Mouse (Mus musculus) retina, adult 2 months (tissue): ENCODE data around the gene Axin2.

ENCODE experiments used
- DNase-seq: peaks from one replicate; pipeline ENCODE4 v3.0.0-alpha.2; 2012; ENCODE audit warnings: low read depth, low spot score

Gene Axin2

DNA sequence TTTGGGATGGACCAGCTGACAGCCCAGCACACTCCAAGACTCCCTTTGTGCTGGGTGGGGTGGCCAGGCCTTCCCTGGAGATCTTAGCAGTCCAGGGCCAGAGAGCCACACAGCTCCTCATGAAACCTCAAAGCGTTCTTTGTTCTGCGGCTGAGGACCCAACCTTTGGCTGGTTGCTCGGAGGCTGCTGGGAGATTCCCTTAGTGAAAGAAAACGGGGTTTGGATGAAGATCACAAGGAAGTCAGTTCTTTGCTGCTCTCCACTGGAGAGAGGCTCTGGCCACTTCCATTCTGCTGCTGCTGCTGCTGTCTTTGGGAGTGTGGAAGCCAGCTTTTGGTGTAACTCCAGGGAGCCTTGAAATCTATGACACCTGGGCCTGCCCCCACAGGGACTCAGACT lies 53.3 kb downstream of the Axin2 start:
- DNase-seq = no peak

DNA sequence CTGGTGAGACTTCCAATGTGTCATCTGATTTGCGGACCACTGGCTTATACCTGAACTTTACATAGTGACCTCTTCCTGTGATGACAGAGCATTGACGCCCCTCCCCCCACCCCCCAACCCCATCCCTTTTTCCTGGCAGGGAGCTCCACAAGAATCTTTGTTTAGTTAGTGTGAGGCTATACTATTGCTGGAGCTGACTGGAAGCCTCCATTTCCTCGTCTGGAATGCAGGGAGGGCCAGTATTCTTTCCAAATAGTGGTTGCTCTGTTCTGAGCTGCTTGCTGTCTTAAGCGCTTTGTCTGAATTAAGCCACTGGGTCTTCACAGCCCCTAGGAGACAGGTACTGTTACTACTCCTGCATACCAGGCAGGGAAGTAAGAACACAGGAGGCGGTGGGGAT lies 53.7 kb downstream of the Axin2 start:
- DNase-seq = no peak

DNA sequence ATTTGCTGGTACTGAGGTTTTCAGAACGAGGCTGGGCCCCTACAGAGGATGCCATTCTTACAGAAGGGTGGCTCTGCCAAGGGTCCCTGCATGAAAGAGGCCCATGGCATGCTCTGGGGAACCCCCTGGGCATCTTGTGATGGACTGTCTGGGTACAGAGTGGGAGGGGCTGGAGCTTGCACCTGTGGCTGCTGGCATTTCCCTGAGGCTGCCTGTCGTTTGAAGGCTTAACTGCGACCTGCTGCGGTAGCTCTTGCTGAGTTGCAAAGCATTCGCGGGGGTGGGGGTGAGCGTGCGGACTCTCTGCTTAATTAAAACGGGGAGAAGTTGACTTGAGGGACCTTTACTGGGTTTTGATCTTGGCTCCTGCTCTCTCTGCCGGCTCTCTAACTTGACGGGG lies 55.4 kb downstream of the Axin2 start:
- no peak for DNase-seq

DNA sequence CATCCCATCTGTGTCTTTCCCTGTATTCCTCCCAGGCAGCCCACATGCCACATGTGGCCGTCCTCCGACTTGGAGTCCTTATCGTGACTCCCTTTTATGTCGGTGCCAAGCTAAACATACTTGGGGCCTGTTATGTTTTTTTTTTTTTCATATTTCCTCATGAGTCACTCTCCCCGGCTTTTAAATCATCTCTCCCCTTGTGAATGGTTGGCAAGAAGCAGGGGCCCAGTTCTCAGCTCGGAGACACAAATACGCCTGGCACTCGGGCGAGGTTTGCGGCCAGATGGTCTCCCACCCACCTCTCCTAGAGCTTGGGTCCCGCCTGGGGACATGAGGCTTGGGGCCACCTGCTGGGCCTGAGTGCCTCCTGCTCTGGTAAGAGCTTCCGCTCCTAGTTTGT lies 60.4 kb downstream of the Axin2 start:
- no peak for DNase-seq

DNA sequence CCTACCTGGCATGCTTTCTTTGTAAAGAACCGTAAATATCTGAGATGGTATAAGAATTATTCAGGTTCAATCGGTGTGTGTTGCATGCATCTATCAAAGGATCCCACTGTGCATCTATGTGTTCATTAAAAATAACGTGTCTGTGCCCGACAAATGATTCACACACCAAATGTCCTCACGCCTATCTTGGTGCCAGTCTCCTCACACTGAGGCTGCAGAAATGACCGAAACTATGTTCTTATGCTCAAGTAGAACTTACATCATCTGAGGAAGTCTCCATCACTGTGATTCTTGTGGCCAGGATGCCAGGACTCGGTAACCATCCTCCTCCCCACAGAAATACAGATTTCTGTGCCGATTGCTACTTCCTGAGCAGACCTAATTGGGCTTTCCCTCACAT lies 60.9 kb downstream of the Axin2 start:
- no peak for DNase-seq

DNA sequence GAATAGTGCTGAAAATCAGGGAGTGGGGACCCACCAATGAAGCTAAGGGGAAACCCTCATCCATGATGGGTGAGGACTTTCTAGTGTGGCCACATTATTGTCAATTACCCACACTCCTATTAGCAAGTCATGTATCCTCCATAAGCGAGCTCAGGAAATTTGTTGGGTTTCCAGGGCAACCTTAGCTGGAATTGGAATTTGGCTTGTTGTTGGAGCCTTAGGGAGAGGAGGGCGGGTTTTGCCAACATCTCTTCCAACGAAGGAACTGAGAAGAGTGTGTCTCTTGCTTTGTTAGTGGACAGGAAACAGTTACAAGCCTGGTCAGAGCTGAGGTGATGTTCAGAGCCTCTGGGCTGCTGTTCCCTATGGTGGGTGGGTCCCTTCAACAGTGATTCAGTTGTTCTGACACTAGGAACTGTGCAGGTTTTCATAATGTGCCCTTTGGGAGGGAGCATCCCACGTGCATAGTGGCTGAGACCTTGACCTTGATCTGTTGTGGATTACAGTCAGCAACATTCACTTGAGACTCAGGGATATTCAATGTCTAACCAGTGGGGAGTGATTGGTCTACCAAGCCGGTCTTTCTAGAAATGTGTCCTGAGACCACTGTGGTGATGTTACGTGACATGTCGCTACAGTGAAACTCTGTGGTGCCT lies 63.4 kb downstream of the Axin2 start:
- DNase-seq = no peak

DNA sequence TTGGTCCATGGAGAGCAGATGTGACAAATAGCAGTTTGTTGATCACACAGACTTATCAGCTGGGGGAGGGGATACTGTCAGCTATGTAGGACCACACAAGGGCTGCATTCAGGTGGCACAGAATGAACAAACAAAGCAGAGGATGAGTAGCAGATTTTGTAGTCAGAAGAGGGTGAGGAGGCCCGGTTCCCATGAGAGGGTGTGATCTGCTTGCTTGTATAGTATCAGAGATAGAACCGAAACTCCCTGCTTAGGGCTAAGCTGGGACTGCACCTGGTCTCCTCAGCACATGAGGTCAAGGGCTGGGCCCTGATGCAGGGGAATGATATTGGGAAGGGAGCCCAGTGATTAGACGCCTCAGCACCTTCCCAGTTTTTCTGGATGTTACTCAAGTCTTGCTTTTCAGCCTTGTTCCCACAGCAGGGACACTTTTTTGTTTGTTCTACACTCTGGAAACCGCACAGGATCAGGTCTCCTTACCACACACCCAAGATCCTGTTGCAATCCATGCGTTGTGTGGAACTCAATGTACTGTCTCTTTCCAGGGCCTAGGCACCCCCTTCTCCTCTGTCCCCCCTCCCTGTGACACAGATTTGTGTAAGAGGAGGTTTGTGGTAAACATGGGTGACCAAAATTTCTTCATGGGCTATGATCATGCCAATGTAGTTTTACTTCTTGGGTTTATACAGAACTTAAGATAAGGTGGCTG lies 64.7 kb downstream of the Axin2 start:
- no peak for DNase-seq

DNA sequence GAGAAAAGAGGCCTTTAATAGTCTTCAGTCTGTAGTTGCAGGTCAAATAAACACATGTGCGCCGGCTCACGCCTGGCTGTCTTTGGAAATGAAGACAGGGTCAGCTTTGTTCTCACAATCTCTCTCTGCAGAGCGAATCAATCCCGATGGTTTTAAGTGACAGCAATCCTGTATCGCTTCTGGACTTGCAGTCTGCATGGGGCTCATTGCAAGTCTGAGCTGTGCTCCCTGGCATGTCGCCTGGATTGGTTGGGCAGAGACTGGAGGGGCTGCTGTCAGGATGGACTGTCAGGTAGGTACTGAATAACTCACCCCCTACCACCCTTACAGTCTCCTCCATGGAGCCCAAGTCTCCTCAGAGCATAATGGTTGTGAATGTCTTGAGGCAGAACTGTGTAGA lies 65.7 kb downstream of the Axin2 start:
- no peak for DNase-seq

DNA sequence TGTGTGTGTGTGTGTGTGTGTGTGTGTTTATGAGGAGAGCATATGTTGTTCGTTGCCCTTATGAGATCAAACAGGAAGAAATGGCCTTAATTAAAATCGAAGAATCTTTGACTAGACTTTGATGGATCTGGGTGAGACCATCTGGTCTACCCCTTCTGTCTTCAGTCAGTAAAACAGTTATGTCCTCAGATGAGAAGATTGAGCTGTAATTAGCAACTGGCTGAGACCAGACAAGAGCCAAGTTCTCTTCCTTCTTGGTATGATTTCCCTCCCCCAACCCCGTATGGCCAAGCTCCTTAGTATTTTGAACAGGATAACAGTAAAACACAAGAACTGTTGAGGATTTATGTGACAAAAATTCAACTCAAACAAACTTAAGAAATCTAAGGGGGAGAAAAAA lies 67.1 kb downstream of the Axin2 start:
- DNase-seq = no peak

DNA sequence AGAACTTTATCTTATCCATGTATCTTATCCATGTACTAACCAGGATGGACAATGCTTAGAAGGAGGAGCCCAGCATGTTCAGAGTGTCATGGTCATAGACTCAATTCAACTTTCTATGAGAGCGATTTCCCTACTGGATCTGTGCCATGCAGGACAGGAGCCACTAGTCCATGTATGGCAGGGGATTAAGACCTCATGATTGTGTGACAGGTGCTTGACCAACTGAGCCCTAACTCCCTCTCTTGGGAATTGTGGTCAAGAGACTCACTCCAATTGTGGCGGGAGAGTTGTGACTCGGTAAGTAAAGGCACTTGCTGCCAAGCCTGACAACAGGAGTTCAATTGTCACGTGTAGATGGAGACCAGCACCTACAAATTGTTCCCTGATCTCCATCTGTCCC lies 67.6 kb downstream of the Axin2 start:
- DNase-seq = no peak

DNA sequence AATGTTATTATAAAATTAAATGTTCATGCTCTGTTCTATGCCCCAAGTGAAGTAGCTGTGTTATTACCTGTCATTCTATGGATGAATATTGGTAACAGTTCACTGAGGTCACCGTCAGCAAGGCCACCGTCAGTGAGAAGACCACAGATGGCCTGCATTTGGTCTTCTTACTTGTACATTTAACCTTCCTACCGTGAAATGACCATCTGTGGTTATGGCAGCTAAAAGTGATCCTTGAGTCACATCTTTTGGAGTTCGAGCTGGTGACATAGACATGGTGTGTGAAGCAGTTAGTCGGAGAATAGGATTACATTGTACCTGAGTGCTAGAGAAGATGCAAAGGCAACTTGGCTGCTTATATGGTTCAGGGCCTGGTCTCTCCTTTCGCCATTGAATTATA lies 68.1 kb downstream of the Axin2 start:
- no peak for DNase-seq

DNA sequence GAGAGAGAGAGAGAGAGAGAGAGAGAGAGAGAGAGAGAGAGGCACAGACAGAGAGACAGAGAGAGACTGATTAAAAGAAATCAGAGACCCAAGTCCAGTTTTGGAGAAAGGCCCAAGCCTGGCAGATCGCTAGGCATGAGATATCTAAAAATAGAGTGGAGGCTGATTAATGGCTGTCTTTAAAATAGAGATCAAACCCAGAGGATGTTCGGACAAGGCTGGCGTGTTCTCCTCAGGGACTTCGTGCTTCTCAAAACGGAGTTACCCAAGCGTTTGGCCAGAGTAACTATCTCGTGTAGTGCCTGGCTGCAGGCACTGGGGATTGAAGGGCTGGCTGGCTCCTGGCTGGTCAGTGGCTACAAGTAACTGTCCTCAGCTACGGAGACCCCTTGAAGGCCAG lies 69.8 kb downstream of the Axin2 start:
- DNase-seq = no peak

DNA sequence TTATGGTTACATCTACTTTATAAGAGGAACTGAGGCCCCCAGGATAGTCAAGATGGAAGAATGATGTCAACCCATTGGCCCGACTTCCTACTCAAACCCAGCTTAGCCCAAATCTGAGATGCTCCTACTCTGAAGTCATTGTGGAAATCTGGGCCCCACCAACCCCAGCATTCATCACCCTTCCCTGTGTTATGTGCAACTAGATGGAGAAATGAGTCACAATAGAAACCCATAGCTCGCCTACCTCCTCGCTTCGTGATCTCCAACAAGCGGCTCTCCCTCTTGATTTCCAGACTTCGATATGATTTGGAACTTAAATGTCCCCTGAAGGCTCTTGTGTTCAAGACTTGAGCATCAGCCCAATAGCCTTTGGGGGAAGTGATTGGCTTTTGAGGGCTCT lies 73.3 kb downstream of the Axin2 start:
- no peak for DNase-seq

DNA sequence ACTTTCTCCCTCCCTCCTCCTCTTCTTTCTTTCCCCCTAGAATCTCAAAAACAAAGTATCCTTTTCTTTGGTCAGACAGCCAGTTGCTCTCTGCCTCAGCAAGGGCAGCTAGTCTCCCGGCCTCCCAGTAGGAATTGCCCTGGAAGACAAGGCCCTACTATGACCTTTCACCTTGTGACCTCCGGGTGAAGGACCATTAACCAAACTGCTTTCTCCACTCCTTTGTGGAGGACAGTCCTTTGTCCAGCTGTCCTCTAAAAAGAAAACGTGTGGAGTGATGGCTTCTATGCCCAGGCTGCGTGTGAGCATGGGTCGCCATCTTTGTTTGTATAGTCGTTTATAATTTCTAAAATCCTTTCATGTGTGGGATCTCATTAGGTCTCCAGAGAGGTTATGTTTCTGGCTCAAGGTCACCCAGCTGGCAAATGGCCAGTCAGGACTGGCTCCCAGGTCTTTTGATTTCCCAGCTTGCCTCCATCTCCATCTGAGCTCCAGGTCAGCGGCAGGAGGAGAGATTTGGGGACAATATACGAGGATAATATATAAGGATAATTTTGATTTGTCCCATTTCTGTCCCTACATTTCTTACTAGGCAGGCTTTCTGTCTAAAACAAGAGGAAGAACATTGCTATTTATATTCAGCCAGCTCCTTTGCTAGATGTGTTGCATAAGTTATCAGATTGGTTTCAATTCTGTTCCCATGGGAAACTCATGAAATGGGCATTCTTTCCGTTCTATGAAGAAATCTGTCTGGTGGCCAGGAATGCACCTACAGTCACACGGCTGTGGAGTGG lies 75.2 kb downstream of the Axin2 start:
- DNase-seq = no peak

DNA sequence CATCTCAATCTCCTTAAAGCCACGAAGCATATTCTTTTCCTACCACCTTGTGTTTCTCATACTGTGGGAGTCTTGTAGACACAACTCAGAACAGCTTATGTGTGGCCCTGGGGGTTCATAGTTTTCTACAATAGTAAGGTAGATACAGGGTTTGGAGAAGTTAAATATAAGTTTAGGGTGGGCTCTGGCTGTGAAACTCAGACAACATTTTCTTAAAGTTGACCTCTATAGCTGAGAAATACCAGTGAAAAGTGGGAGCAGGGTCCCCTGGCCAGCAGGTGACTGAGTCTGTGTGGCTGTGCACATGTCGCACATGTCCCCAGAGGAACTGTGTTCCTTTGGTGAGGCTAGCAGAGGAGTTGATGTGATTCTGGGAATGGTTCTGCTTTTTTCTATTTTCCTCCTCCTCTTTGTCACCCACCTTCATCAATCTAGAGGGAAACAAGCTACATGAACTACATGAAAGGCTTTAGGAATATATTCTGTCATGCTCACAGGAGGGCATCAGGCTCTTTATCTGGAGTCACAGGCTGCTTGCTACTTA lies 75.9 kb downstream of the Axin2 start:
- no peak for DNase-seq

DNA sequence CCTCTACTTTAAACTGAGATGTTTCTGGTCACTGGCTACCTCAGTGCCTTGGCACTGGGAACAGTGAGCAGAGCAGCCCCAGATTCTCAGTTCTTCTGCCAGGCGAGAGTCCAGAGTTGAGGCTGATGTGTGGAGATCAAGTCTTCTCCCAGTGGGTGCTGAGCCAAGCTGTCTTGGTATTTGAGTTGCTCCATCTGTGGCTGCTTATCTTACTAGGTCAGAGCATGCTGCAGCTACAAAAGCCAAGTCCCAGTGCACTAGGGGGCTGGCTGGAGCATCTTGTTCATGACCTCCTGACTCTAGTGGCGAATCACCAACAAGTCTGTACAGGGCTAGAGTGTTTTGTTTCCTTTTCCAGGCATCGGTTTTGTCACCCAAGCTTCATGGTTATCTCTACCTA lies 77.7 kb downstream of the Axin2 start:
- DNase-seq = no peak
